Mouse (Mus musculus) MEL (cell line): ENCODE data around the gene Rnf8. TPM values are rescaled to one million over a fixed set of nuclear protein-coding genes. Genes with fewer than 3 reads are reported as not detected.

Source experiments
- DNase-seq: peaks from one replicate; pipeline ENCODE4 v3.0.0; 2011; ENCODE audit warnings: low read depth, low spot score
- H3K27ac ChIP-seq: 2 replicates; pipeline ENCODE4 v1.5.1; 2012; ENCODE audit warnings: low read depth, mild to moderate bottlenecking, control low read depth, low read length, moderate library complexity; ENCODE audit not compliant: control insufficient read depth
- H3K27me3 ChIP-seq, 2 experiments: fragments of 150-350 bp in 1 of 2; sonication (generic) in 1 of 2; 2 replicates each; pipeline ENCODE4 v1.6.1; 2012; ENCODE audit warnings: low read length in 2 of 2, mild to moderate bottlenecking in 2 of 2, improper control_type of control experiment in 1 of 2, moderate library complexity in 1 of 2; ENCODE audit not compliant: insufficient read depth in 2 of 2, control insufficient read depth in 1 of 2
- H3K36me3 ChIP-seq, 2 experiments: 2 replicates each; pipeline ENCODE4 v1.6.1; 2012 to 2014; ENCODE audit warnings: low read length in 2 of 2, improper control_type of control experiment in 1 of 2, inconsistent platforms in 1 of 2, mild to moderate bottlenecking in 1 of 2; ENCODE audit not compliant: insufficient read depth in 2 of 2, control insufficient read depth in 1 of 2
- H3K4me1 ChIP-seq, 2 experiments: fragments of 150-350 bp in 1 of 2; sonication (generic) in 1 of 2; 2 replicates each; pipeline ENCODE4 v1.6.1; 2012; ENCODE audit warnings: low read length in 2 of 2, improper control_type of control experiment in 1 of 2, mild to moderate bottlenecking in 1 of 2; ENCODE audit not compliant: insufficient read depth in 2 of 2, control insufficient read depth in 1 of 2
- H3K4me3 ChIP-seq, 2 experiments: fragments of 150-350 bp in 1 of 2; sonication (generic) in 1 of 2; 2 replicates each; pipeline ENCODE4 v1.5.1; 2012; ENCODE audit warnings: low read depth in 2 of 2, low read length in 2 of 2, mild to moderate bottlenecking in 2 of 2, moderate library complexity in 2 of 2, control low read depth in 1 of 2, improper control_type of control experiment in 1 of 2; ENCODE audit not compliant: control insufficient read depth in 1 of 2, insufficient read depth in 1 of 2
- H3K79me2 ChIP-seq: 2 replicates; pipeline ENCODE4 v1.6.1; 2012; ENCODE audit warnings: mild to moderate bottlenecking, low read length, moderate library complexity; ENCODE audit not compliant: control insufficient read depth, poor library complexity, insufficient read depth
- H3K9ac ChIP-seq: 2 replicates; pipeline ENCODE4 v1.6.1; 2012; ENCODE audit warnings: low read depth, mild to moderate bottlenecking, control low read depth, low read length, moderate library complexity; ENCODE audit not compliant: control insufficient read depth, poor library complexity, severe bottlenecking
- H3K9me3 ChIP-seq: fragments of 150-350 bp; sonication (generic); replicated peaks from 2 replicates; pipeline ENCODE4 v1.6.1; 2012; ENCODE audit warnings: mild to moderate bottlenecking, low read length, improper control_type of control experiment, moderate library complexity; ENCODE audit not compliant: insufficient read depth
- BHLHE40 ChIP-seq: IDR thresholded peaks from 2 replicates; pipeline ENCODE4 v1.6.1; 2012; ENCODE audit warnings: low read depth, mild to moderate bottlenecking, inconsistent platforms, low read length, improper control_type of control experiment, borderline replicate concordance
- CHD1 ChIP-seq: IDR thresholded peaks from 2 replicates; pipeline ENCODE4 v1.6.1; 2012; ENCODE audit warnings: low read depth, mild to moderate bottlenecking, inconsistent platforms, low read length, improper control_type of control experiment
- CHD2 ChIP-seq: IDR thresholded peaks from 2 replicates; pipeline ENCODE4 v1.6.1; 2011; ENCODE audit warnings: low read length, improper control_type of control experiment
- CTCF ChIP-seq, 3 experiments: IDR thresholded peaks in 2 of 3; conservative IDR thresholded peaks in 1 of 3; 2 replicates each; pipeline ENCODE4 v1.5.1; 2011 to 2012; ENCODE audit warnings: low read length in 3 of 3, low read depth in 2 of 3, mild to moderate bottlenecking in 2 of 3, improper control_type of control experiment in 1 of 3, inconsistent platforms in 1 of 3, mixed read lengths in 1 of 3, moderate library complexity in 1 of 3; ENCODE audit not compliant: control insufficient read depth in 1 of 3, insufficient read depth in 1 of 3, poor library complexity in 1 of 3, severe bottlenecking in 1 of 3
- E2F4 ChIP-seq: IDR thresholded peaks from 2 replicates; pipeline ENCODE4 v1.6.1; 2011; ENCODE audit warnings: low read depth, low read length, improper control_type of control experiment, borderline replicate concordance
- ELF1 ChIP-seq: IDR thresholded peaks from 2 replicates; pipeline ENCODE4 v1.6.1; 2014; ENCODE audit warnings: low read depth, mild to moderate bottlenecking, inconsistent platforms, low read length, improper control_type of control experiment, moderate library complexity
- EP300 ChIP-seq, 2 experiments: IDR thresholded peaks; 2 replicates each; pipeline ENCODE4 v1.6.1; 2011; ENCODE audit warnings: improper control_type of control experiment in 2 of 2, low read length in 2 of 2, low read depth in 1 of 2, mild to moderate bottlenecking in 1 of 2
- ETS1 ChIP-seq: IDR thresholded peaks from 2 replicates; pipeline ENCODE4 v1.6.1; 2012; ENCODE audit warnings: low read depth, mild to moderate bottlenecking, inconsistent platforms, low read length, improper control_type of control experiment, moderate library complexity
- GABPA ChIP-seq: IDR thresholded peaks from 2 replicates; pipeline ENCODE4 v1.6.1; 2012; ENCODE audit warnings: low read depth, mild to moderate bottlenecking, inconsistent platforms, low read length, improper control_type of control experiment, moderate library complexity
- GATA1 ChIP-seq: IDR thresholded peaks from 2 replicates; pipeline ENCODE4 v1.6.1; 2011; ENCODE audit warnings: low read depth, low read length, improper control_type of control experiment
- HCFC1 ChIP-seq: IDR thresholded peaks from 2 replicates; pipeline ENCODE4 v1.6.1; 2012; ENCODE audit warnings: low read depth, mild to moderate bottlenecking, inconsistent platforms, low read length, improper control_type of control experiment, moderate library complexity
- JUND ChIP-seq: IDR thresholded peaks from 2 replicates; pipeline ENCODE4 v1.6.1; 2011; ENCODE audit warnings: low read depth, mild to moderate bottlenecking, improper control_type of control experiment, low read length
- KAT2A ChIP-seq: conservative IDR thresholded peaks from 2 replicates; pipeline ENCODE4 v1.6.1; 2012; ENCODE audit warnings: low read depth, low read length, improper control_type of control experiment, inconsistent platforms
- MAX ChIP-seq: IDR thresholded peaks from 2 replicates; pipeline ENCODE4 v1.6.1; 2011; ENCODE audit warnings: low read length, improper control_type of control experiment
- MAZ ChIP-seq: IDR thresholded peaks from 2 replicates; pipeline ENCODE4 v1.6.1; 2012; ENCODE audit warnings: low read depth, mild to moderate bottlenecking, inconsistent platforms, low read length, improper control_type of control experiment
- MXI1 ChIP-seq: IDR thresholded peaks from 2 replicates; pipeline ENCODE4 v1.6.1; 2011; ENCODE audit warnings: mild to moderate bottlenecking, low read depth, low read length, improper control_type of control experiment
- MYB ChIP-seq: IDR thresholded peaks from 2 replicates; pipeline ENCODE4 v1.6.1; 2011; ENCODE audit warnings: mild to moderate bottlenecking, low read depth, low read length, improper control_type of control experiment
- MYC ChIP-seq: IDR thresholded peaks from 2 replicates; pipeline ENCODE4 v1.6.1; 2011; ENCODE audit warnings: low read depth, mild to moderate bottlenecking, low read length, improper control_type of control experiment, moderate library complexity
- NELFE ChIP-seq: IDR thresholded peaks from 2 replicates; pipeline ENCODE4 v1.6.1; 2011; ENCODE audit warnings: low read depth, low read length, improper control_type of control experiment
- POLR2A ChIP-seq, 2 experiments: IDR thresholded peaks; 2 replicates each; pipeline ENCODE4 v1.6.1; 2011 to 2012; ENCODE audit warnings: low read length in 2 of 2, mild to moderate bottlenecking in 2 of 2, control low read depth in 1 of 2, improper control_type of control experiment in 1 of 2, low read depth in 1 of 2, moderate library complexity in 1 of 2; ENCODE audit not compliant: control insufficient read depth in 1 of 2, insufficient read depth in 1 of 2, poor library complexity in 1 of 2
- POLR2AphosphoS2 ChIP-seq: IDR thresholded peaks from 2 replicates; pipeline ENCODE4 v1.6.1; 2011; ENCODE audit warnings: low read length, improper control_type of control experiment
- POLR2AphosphoS5 ChIP-seq: IDR thresholded peaks from 2 replicates; pipeline ENCODE4 v1.6.1; 2012; ENCODE audit warnings: low read depth, borderline replicate concordance, mild to moderate bottlenecking, inconsistent platforms, low read length, moderate library complexity, mixed read lengths
- RAD21 ChIP-seq: IDR thresholded peaks from 2 replicates; pipeline ENCODE4 v1.6.1; 2011; ENCODE audit warnings: mild to moderate bottlenecking, low read depth, low read length, improper control_type of control experiment
- RCOR1 ChIP-seq: IDR thresholded peaks from 2 replicates; pipeline ENCODE4 v1.6.1; 2012; ENCODE audit warnings: low read depth, mild to moderate bottlenecking, inconsistent platforms, low read length, improper control_type of control experiment
- SIN3A ChIP-seq: IDR thresholded peaks from 2 replicates; pipeline ENCODE4 v1.6.1; 2012; ENCODE audit warnings: low read length, improper control_type of control experiment, inconsistent platforms
- SMC3 ChIP-seq: IDR thresholded peaks from 2 replicates; pipeline ENCODE4 v1.6.1; 2011; ENCODE audit warnings: low read depth, low read length, improper control_type of control experiment
- TAL1 ChIP-seq: IDR thresholded peaks from 2 replicates; pipeline ENCODE4 v1.6.1; 2012; ENCODE audit warnings: mild to moderate bottlenecking, inconsistent platforms, low read length, moderate library complexity, mixed read lengths
- TBP ChIP-seq: IDR thresholded peaks from 2 replicates; pipeline ENCODE4 v1.8.0; 2011; ENCODE audit warnings: low read depth, low read length, improper control_type of control experiment
- TCF12 ChIP-seq: IDR thresholded peaks from 2 replicates; pipeline ENCODE4 v1.6.1; 2014; ENCODE audit warnings: low read depth, mild to moderate bottlenecking, inconsistent platforms, low read length, improper control_type of control experiment, moderate library complexity
- UBTF ChIP-seq: IDR thresholded peaks from 2 replicates; pipeline ENCODE4 v1.6.1; 2012; ENCODE audit warnings: low read depth, mild to moderate bottlenecking, inconsistent platforms, low read length, improper control_type of control experiment, moderate library complexity, borderline replicate concordance; ENCODE audit not compliant: insufficient read depth
- USF1 ChIP-seq: IDR thresholded peaks from 2 replicates; pipeline ENCODE4 v1.6.1; 2014; ENCODE audit warnings: low read depth, mild to moderate bottlenecking, inconsistent platforms, low read length, improper control_type of control experiment, moderate library complexity
- USF2 ChIP-seq, 2 experiments: IDR thresholded peaks; 2 replicates each; pipeline ENCODE4 v1.6.1; 2011 to 2012; ENCODE audit warnings: improper control_type of control experiment in 2 of 2, low read length in 2 of 2, borderline replicate concordance in 1 of 2, inconsistent platforms in 1 of 2, low read depth in 1 of 2, mild to moderate bottlenecking in 1 of 2; ENCODE audit not compliant: insufficient read depth in 1 of 2
- ZC3H11A ChIP-seq: IDR thresholded peaks from 2 replicates; pipeline ENCODE4 v1.6.1; 2012; ENCODE audit warnings: low read depth, mild to moderate bottlenecking, inconsistent platforms, low read length, improper control_type of control experiment
- ZMIZ1 ChIP-seq: IDR thresholded peaks from 2 replicates; pipeline ENCODE4 v1.6.1; 2012; ENCODE audit warnings: low read depth, mild to moderate bottlenecking, inconsistent platforms, low read length, improper control_type of control experiment, moderate library complexity
- ZNF384 ChIP-seq: IDR thresholded peaks from 2 replicates; pipeline ENCODE4 v1.6.1; 2012; ENCODE audit warnings: low read depth, mild to moderate bottlenecking, inconsistent platforms, low read length, improper control_type of control experiment
- polyA plus RNA-seq, 2 experiments: library from polyadenylated mRNA; stranded (reverse) in 1 of 2; unstranded in 1 of 2; fragments of >175 nt in 1 of 2; fragments of >200 nt in 1 of 2; gene quantifications; 2 replicates each; pipeline versions ENCODE4 v1.2.1 to v1.2.4; 2012; ENCODE audit warnings: low replicate concordance in 2 of 2, low read depth in 1 of 2; ENCODE audit not compliant: insufficient read length in 2 of 2, insufficient read depth in 1 of 2, missing spikeins in 1 of 2
- total RNA-seq: library from RNA; depleted of rRNA; stranded (reverse); fragments of 300-350 nt; gene quantifications from 2 replicates; pipeline ENCODE4 v1.2.3, GENCODE M21; 2012; rRNA removed

Rnf8 gene
- 32.9 and 40.3 TPM in 2 replicates for total RNA-seq
- 10 to 100 TPM in 1 of 2 experiments, not detected in 1; 49.2 TPM for polyA plus RNA-seq

DNA sequence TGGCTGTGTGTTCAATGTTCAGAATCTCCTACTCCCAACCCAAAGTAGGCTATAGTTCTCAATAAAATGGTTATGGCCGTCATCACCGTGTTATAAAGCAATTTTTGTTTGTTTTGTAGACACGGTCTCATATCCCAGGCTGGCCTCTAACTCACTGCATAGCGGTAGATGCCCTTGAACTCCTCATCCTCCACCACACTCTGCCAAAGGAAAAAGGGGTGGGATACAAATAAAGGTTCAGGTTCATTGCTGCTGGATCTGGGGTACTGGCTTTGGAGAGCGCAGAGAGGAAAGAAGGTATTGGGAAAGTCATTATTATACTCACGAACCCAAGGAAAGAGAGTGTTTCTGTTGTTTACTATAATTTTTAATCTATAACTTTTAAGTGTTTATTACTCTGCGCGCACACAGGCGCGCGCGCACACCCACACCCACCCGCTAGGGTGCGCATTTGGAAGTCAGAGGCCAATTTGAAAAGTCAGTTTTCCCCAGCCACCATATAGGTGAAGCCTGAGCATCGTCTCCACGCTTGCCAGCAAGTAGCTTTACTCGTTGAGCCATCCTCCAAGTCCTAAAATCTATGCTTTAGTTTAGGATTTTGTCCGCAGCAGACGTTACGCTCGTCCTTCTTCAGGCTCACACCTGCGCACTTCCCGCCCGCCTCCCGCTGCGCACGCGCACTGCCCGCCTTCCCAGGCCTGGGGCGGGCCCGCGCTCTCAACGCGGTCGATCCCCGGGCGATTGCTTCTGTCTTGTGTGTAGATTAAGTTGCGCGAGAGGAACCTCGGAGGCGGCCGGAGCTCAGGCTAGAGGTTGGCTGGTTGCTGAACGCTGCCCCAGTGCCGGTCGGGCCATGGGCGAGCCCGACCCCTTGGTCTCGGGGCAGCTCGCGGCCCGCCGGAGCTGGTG is at the start of gene Rnf8, which contains the start of gene Gm28043:
Gene Rnf8, plus strand, starts transcription at position 676 of the 909 bp plus-strand sequence.
Gene Gm28043, plus strand, starts transcription at position 762 of the 909 bp plus-strand sequence.
- H3K4me3 ChIP-seq, result peak within 1 kb of the TSS; percentile 65 to 98
- H3K36me3 ChIP-seq, result peaks cover 0 to 9% of the 10 kb centered on the region in 2 experiments; a peak in 3 of 4 replicates
- peak within 1 kb of the TSS; percentile 94 for H3K9ac ChIP-seq
- H3K79me2 ChIP-seq, result peaks cover 37% of the 10 kb centered on the region
- peak within 1 kb of the TSS; percentile 85 for H3K27ac ChIP-seq
- no peaks in the 10 kb centered on the region for H3K27me3 ChIP-seq
- peaks cover 0 to 12% of the 10 kb centered on the region in 2 experiments; a peak in 2 of 4 replicates for H3K4me1 ChIP-seq
- DNase-seq, result peak; percentile 97
- no peaks in the 10 kb centered on the region for H3K9me3 ChIP-seq
- TF ChIP-seq CHD1, result no peak
- no peak for TF ChIP-seq RAD21
- no peak for TF ChIP-seq JUND
- TF ChIP-seq POLR2A (IDR thresholded peaks at IDR 0.05; ENCODE audit: control insufficient read depth in 1 of 2, insufficient read depth in 1 of 2, low read depth in 1 of 2, low read length in 2 of 2, poor library complexity in 1 of 2), result peak; percentile 87 to 90
- TF ChIP-seq RCOR1, result no peak
- peak; percentile 69; the same call in 1 of the 2 replicates for TF ChIP-seq MAZ
- peak; percentile 67 for TF ChIP-seq ELF1
- TF ChIP-seq UBTF, result no peak
- TF ChIP-seq ZNF384, result no peak
- no peak for TF ChIP-seq GABPA
- TF ChIP-seq MYC, result peak; percentile 70
- TF ChIP-seq ZC3H11A, result no peak
- TF ChIP-seq CTCF (IDR thresholded peaks at IDR 0.05 in 2 of 3, conservative IDR thresholded peaks at IDR 0.05 in 1 of 3; ENCODE audit: control insufficient read depth in 1 of 3, insufficient read depth in 1 of 3, low read depth in 2 of 3, low read length in 3 of 3, poor library complexity in 1 of 3, severe bottlenecking in 1 of 3), result peak; percentile 56 to 58 (median 57)
- TF ChIP-seq POLR2AphosphoS5, result no peak
- TF ChIP-seq POLR2AphosphoS2, result peak; percentile 93
- TF ChIP-seq SMC3, result no peak
- no peak for TF ChIP-seq EP300 (IDR thresholded peaks at IDR 0.05; ENCODE audit: low read depth in 1 of 2, low read length in 2 of 2)
- peak; percentile 81 for TF ChIP-seq MXI1
- peak; percentile 87 for TF ChIP-seq HCFC1
- TF ChIP-seq TBP, result peak; percentile 41; the same call in 1 of the 2 replicates
- TF ChIP-seq CHD2, result peak; percentile 43
- TF ChIP-seq USF2 (IDR thresholded peaks at IDR 0.05; ENCODE audit: borderline replicate concordance in 1 of 2, insufficient read depth in 1 of 2, low read depth in 1 of 2, low read length in 2 of 2), result no peak
- peak; percentile 81; the same call in 1 of the 2 replicates for TF ChIP-seq ZMIZ1
- peak; percentile 89 for TF ChIP-seq SIN3A
- no peak for TF ChIP-seq MYB
- no peak for TF ChIP-seq USF1
- TF ChIP-seq BHLHE40, result no peak
- TF ChIP-seq TAL1, result no peak
- TF ChIP-seq NELFE, result peak; percentile 94
- TF ChIP-seq E2F4, result peak; percentile 91; the same call in 1 of the 2 replicates
- no peak; the same call in 1 of the 2 replicates for TF ChIP-seq KAT2A
- TF ChIP-seq TCF12, result peak; percentile 73
- peak; percentile 34; the same call in 1 of the 2 replicates for TF ChIP-seq ETS1
- no peak for TF ChIP-seq GATA1
- peak; percentile 72 for TF ChIP-seq MAX
